Mouse (Mus musculus) lung, adult 2 months (tissue): ENCODE results near the gene Prkcd.

Experiments
- CTCF ChIP-seq: fragments of 200-500 bp; IDR thresholded peaks from 2 replicates; pipeline ENCODE4 v1.5.1; 2011; ENCODE audit warnings: mild to moderate bottlenecking, low read length, control low read depth; ENCODE audit not compliant: insufficient read depth
- POLR2A ChIP-seq: fragments of 200-500 bp; IDR thresholded peaks from 2 replicates; pipeline ENCODE4 v1.6.1; 2011; ENCODE audit warnings: low read depth, mild to moderate bottlenecking, control low read depth, low read length, borderline replicate concordance; ENCODE audit errors: extremely low read depth

- TF ChIP-seq CTCF, result no peak
- TF ChIP-seq POLR2A, result no peak
Observed at GRCm38 (mm10) chr14:30575791-30576190, 50.2 kb downstream of the Prkcd start.
